In the genomic region with DNA sequence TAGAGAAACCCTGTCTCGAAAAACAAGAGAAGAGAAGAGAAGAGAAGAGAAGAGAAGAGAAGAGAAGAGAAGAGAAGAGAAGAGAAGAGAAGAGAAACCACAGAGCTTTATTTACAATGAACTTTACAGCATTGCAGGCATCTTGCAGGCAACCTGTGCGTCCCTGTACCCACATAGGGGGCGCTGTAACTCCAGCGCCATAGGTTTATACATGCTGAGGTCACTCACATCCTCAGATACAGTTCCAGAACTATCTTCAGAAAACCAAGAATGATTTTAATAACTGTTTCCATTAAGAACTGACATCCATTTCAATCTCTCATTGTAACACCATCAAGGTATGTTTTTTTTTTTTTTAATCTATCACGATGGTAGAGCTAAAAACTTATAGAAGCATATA, we compare ENCODE assay signal across 10 mouse cellular contexts. TPM values are rescaled to one million over a fixed set of nuclear protein-coding genes. Genes with fewer than 3 reads are reported as not detected.
DNase-seq lines count a peak whose midpoint lies in the region; ATAC-seq lines count a peak whose summit lies in the region.
"Had no signal": no experiment of that assay in that cellular context is flagged by ENCODE, and none has a peak within 500 bp of the region (broad histone marks: within the 10 kb centered on the region; RNA-seq: fewer than 3 reads in every experiment).

No protein-coding gene starts in this region.

- no peaks in the 10 kb centered on the region; the same call in 1 of the 2 replicates for H3K4me1 ChIP-seq in forebrain, embryonic 14.5 days (ENCODE audit: control insufficient read depth, insufficient read depth, low read length)
- peaks cover 12% of the 10 kb centered on the region for H3K4me1 ChIP-seq in forebrain, embryonic 15.5 days
- H3K4me1 ChIP-seq in embryonic facial prominence, embryonic 10.5 days: peaks cover 19% of the 10 kb centered on the region

- DNase-seq in forebrain, embryonic 14.5 days (ENCODE audit: low spot score): peak; percentile 30
- peak; percentile 40 for DNase-seq in retina, postnatal 1 day
- DNase-seq in retina, embryonic 14.5 days (ENCODE audit: low spot score): no peak
- DNase-seq in embryonic facial prominence, embryonic 10.5 days (ENCODE audit: low spot score): peak; percentile 38
- DNase-seq in thymus, postnatal 4 days: peak; percentile 71
- no peak for DNase-seq in left cerebral cortex, postnatal 25 days (ENCODE audit: low spot score in 2 of 2)
- no peak for DNase-seq in cerebellum, adult 8-10 months

- H3K4me3 ChIP-seq in forebrain, embryonic 14.5 days (ENCODE audit: low read depth, low read length): no peak overlapping the region
- H3K4me3 ChIP-seq in forebrain, embryonic 15.5 days: no peak overlapping the region
- H3K4me3 ChIP-seq in embryonic facial prominence, embryonic 10.5 days: no peak overlapping the region
- H3K4me3 ChIP-seq: embryonic facial prominence, embryonic 15.5 days; heart, embryonic 13.5 days had no signal

- no peak overlapping the region for H3K4me2 ChIP-seq in forebrain, embryonic 14.5 days (ENCODE audit: low read length)
- no peak overlapping the region for H3K4me2 ChIP-seq in forebrain, embryonic 15.5 days (replicated peaks)
- H3K4me2 ChIP-seq: embryonic facial prominence, embryonic 15.5 days; heart, embryonic 13.5 days had no signal

- H3K9ac ChIP-seq in forebrain, embryonic 14.5 days (ENCODE audit: low read length): no peak overlapping the region
- H3K9ac ChIP-seq in forebrain, embryonic 15.5 days (replicated peaks): no peak overlapping the region
- H3K9ac ChIP-seq: embryonic facial prominence, embryonic 15.5 days; heart, embryonic 13.5 days had no signal

- intact Hi-C loops in left cerebral cortex, postnatal 25 days (cut with DNase I): no loop called here

- H3K36me3 ChIP-seq in forebrain, embryonic 14.5 days (ENCODE audit: control insufficient read depth, insufficient read depth, low read length): peaks cover 9% of the 10 kb centered on the region
- no peaks in the 10 kb centered on the region for H3K36me3 ChIP-seq in forebrain, embryonic 15.5 days
- peaks cover 29% of the 10 kb centered on the region for H3K36me3 ChIP-seq in embryonic facial prominence, embryonic 10.5 days (replicated peaks)

- WGBS in forebrain, embryonic 14.5 days: 41% methylated on average over 5 of the region's 5 CpGs
- WGBS in forebrain, embryonic 15.5 days: 43% methylated on average over 5 of the region's 5 CpGs
- 52% methylated on average over 5 of the region's 5 CpGs for WGBS in embryonic facial prominence, embryonic 10.5 days

- no peak overlapping the region for H3K27ac ChIP-seq in forebrain, embryonic 14.5 days (ENCODE audit: low read depth, low read length)
- no peak overlapping the region for H3K27ac ChIP-seq in forebrain, embryonic 15.5 days (replicated peaks)
- no peak overlapping the region for H3K27ac ChIP-seq in embryonic facial prominence, embryonic 10.5 days (replicated peaks)
- H3K27ac ChIP-seq: embryonic facial prominence, embryonic 15.5 days; heart, embryonic 13.5 days had no signal

- no peaks in the 10 kb centered on the region for H3K27me3 ChIP-seq in forebrain, embryonic 14.5 days (replicated peaks; ENCODE audit: control insufficient read depth, insufficient read depth, low read length)
- no peaks in the 10 kb centered on the region; the same call in 1 of the 2 replicates for H3K27me3 ChIP-seq in forebrain, embryonic 15.5 days
- H3K27me3 ChIP-seq in embryonic facial prominence, embryonic 10.5 days (replicated peaks; ENCODE audit: low read depth, poor library complexity, severe bottlenecking): peaks cover 9% of the 10 kb centered on the region; the same call in 1 of the 2 replicates
- H3K27me3 ChIP-seq: embryonic facial prominence, embryonic 15.5 days; heart, embryonic 13.5 days had no signal

- no peaks in the 10 kb centered on the region for H3K9me3 ChIP-seq in forebrain, embryonic 14.5 days (replicated peaks; ENCODE audit: control insufficient read depth, low read length)
- no peaks in the 10 kb centered on the region for H3K9me3 ChIP-seq in forebrain, embryonic 15.5 days
- H3K9me3 ChIP-seq in embryonic facial prominence, embryonic 10.5 days: no peaks in the 10 kb centered on the region
- H3K9me3 ChIP-seq: embryonic facial prominence, embryonic 15.5 days; heart, embryonic 13.5 days had no signal

- no peak for ATAC-seq in forebrain, embryonic 14.5 days
- ATAC-seq in forebrain, embryonic 15.5 days (replicated peaks): no peak

RNA-seq across cellular contexts. Expression of a gene that starts 27.6 kb away (rescaled TPM):
- polyA plus RNA-seq in forebrain, embryonic 14.5 days (2014; fragmentation: Nextera tagmentation; extraction: Ambion mirVana): 25.0 and 38.1 TPM in 2 replicates
- 35.0 and 40.0 TPM in 2 replicates for polyA plus RNA-seq in forebrain, embryonic 15.5 days (2015; fragmentation: Nextera tagmentation; extraction: Ambion mirVana)
- polyA plus RNA-seq in embryonic facial prominence, embryonic 10.5 days (2016; fragmentation: Nextera tagmentation; extraction: Ambion mirVana): 28.9 and 34.5 TPM in 2 replicates
- 10 to 100 TPM; 21.1 to 26.0 TPM for total RNA-seq in left cerebral cortex, postnatal 25 days (2021)

RNA-seq across cellular contexts. Expression of a gene that starts 39.2 kb away (rescaled TPM):
- 16.7 and 17.1 TPM in 2 replicates for polyA plus RNA-seq in forebrain, embryonic 14.5 days (2014; fragmentation: Nextera tagmentation; extraction: Ambion mirVana)
- polyA plus RNA-seq in forebrain, embryonic 15.5 days (2015; fragmentation: Nextera tagmentation; extraction: Ambion mirVana): 18.7 and 19.1 TPM in 2 replicates
- 8.1 and 9.4 TPM in 2 replicates for polyA plus RNA-seq in embryonic facial prominence, embryonic 10.5 days (2016; fragmentation: Nextera tagmentation; extraction: Ambion mirVana)
- 10 to 100 TPM; 37.4 to 41.9 TPM for total RNA-seq in left cerebral cortex, postnatal 25 days (2021)

Comparison
In these comparisons a context has a peak if more than half of its experiments do, and no peak if none do; other contexts are left out.
1. DNase-seq: peak in forebrain, embryonic 14.5 days (single experiment), retina, postnatal 1 day (single experiment), embryonic facial prominence, embryonic 10.5 days (single experiment) and thymus, postnatal 4 days (single experiment); none in retina, embryonic 14.5 days (single experiment), left cerebral cortex, postnatal 25 days (0 of 2) and cerebellum, adult 8-10 months (single experiment).